Mouse (Mus musculus): ENCODE results near the gene Tfap2d.

Tfap2d gene

DNA sequence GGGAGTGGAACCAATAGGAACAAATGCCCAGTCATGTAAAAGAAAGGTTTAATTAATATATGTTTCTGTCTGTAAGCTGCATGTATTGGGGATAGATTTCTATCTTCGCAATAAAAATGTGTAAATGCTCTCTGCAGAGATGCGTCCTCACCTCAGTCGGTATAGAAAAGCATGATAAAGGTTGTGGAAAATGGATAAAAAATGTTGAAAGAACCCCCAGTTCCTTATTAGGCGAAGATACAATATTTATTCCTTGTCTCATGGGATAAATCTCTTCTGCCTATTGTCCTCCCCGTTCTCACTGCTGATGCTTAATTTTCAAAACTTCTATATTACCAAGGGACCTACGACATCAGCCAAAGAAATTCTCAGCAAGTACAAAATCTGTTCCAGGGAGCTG lies at the start of gene Tfap2d:
Tfap2d (plus strand) TSS at position 392 of the 400 bp plus-strand sequence.
- DNase-seq: no peak

DNA sequence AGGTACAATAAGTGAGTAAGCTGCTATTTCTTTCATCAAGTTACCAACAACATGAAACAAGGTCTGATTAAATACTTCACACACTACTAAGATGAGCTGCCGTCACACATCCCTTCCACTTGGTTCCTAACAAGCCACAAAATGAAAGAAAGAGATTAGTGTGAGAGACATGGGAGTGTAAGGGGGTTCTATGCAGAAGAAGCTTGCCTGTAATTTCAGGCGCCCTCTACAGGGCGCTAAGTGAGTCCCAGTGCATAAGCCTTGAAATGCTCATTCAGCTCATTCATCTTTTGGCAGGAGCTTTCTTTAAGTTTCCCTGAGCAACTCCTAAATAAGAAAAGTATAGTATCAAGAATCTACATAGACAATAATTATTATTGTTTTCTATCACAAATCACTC lies 46.5 kb upstream of the Tfap2d start:
- DNase-seq: no peak

DNA sequence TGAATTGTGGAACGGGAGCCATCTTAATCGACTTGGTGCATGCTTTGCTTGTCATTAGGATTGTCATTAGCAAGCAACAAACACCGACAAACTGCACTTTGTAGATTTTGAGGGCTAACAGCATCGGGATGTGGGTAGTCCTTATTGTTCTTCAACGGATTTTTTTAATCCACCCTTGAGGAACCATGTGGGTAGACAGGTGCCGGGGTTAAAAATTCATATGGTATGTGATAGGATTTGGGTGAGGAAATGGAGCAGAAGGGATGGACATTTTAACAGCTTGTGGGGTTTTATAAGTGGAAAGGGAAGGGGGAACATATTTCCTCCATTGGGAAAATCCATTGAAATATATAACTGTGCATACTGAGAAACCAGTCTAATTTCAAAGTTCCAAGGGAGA lies 46.0 kb upstream of the Tfap2d start:
- no peak for DNase-seq

DNA sequence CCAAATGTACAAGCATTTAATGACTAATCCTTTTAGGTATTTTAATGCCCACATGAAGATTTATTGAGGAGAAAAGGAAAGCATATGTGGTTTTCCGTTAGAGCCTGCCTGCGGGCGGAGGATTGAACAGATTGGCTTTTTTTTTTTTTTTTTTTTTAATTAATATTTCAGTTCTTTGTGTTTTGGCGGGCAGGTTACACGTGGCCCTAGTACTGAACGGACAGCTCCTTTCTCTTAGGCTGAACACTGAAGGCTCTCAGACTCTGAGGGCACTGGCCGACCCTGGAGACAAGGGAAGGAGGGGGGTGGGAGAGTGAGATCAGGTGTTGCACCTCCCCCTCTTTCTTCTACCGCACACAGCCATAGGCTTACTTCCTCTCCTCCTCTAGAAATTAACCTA lies 14.7 kb upstream of the Tfap2d start:
- DNase-seq: no peak

DNA sequence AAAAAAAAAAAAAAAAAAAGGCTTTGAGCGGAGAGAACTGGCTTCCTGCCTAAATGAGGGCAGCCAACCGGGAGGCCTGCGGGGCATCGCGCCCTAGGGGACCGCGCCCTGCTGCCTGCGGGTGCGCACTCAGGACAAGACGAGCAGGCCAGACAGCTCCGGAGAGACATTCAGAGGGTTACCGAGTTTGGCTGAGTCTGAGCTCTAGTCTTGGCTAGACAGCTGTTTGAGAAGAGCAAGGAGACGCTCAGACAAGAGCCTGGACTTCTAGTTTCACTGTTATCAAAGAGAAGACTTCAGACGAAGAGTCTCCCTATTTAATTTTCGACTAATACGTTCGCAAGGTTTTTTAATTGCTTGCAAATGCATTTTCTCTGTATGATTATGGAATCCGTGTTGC lies 5.9 kb upstream of the Tfap2d start:
- DNase-seq: no peak

DNA sequence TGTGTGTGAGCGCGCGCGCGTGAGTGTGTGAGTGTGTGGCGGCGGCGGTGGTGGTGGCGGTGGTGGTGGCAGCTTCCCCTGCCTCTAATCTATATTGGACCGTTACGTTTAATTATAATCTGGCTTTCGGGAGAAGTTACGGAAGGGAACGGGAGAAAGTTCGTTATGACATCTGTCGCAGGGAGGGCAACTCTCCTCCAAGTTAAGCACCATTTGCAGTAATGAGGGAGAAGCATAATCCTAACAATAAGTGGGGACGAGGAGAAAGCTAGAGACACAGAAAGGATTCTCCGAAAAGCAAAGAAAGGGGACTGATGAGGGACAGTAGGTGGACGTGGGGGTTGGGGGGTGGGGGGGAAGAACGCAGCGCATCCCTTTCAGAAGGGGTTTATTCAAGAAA lies 494 bp downstream of the Tfap2d start:
- DNase-seq: no peak

DNA sequence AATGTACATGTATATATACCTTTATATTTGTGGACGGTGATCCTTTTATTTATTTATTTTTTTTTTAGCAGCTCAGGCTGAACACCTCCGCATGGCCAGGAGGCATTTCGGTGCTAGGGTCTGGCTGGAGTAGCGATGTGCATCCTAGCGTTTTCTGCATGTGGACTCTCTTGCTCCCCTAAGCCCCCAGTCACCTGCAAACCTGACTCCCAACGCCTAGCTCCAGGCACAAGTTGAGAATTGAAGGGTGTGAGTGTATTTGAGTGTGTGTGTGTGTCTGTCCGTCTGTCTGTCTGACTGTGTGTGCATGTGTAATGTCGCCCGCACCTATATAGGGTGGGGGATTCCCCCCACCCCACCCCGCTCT lies 937 bp downstream of the Tfap2d start:
- DNase-seq: no peak

DNA sequence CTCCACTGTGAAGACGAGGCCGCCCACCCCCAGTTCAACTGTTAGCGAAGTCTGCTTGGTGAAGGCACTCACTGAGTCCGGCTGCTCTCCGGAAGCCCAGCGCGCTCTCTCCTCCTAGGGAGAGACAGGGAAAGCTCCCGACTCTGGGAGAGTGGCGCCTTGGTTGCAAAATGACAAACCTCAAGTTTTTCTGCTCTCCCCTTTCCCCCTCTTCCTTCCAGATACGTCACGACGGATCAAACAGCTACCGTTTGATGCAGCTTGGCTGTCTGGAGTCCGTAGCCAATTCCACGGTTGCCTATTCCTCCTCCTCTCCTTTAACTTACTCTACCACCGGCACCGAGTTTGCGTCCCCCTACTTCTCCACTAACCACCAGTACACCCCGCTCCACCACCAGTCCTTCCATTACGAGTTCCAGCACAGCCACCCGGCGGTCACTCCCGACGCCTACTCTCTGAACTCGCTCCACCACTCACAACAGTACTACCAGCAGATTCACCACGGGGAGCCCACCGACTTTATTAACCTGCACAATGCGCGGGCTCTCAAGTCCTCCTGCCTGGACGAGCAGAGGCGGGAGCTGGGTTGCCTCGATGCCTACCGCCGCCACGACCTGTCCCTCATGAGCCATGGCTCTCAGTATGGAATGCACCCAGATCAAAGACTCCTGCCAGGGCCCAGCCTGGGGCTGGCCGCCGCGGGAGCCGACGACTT lies 1.5 kb downstream of the Tfap2d start:
- no peak for DNase-seq

DNA sequence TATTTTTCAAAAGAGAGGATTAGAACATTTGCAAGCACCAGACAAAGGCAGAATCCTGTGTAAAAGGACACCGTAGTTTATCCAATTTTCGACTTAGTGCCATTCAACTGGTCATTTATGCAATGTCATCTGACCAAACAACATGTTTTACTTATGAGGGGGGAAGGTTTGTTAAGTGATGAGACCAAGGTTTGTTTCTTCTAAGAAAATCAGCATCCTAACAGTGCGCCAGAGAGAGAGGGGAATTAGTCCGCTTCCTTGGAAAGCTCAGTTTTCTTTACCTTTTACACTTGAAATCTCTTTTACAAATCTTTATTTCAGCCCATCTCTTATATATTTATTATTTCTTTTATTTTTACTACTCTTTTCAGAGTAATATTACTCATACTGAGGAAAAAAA lies 3.6 kb downstream of the Tfap2d start:
- no peak for DNase-seq

DNA sequence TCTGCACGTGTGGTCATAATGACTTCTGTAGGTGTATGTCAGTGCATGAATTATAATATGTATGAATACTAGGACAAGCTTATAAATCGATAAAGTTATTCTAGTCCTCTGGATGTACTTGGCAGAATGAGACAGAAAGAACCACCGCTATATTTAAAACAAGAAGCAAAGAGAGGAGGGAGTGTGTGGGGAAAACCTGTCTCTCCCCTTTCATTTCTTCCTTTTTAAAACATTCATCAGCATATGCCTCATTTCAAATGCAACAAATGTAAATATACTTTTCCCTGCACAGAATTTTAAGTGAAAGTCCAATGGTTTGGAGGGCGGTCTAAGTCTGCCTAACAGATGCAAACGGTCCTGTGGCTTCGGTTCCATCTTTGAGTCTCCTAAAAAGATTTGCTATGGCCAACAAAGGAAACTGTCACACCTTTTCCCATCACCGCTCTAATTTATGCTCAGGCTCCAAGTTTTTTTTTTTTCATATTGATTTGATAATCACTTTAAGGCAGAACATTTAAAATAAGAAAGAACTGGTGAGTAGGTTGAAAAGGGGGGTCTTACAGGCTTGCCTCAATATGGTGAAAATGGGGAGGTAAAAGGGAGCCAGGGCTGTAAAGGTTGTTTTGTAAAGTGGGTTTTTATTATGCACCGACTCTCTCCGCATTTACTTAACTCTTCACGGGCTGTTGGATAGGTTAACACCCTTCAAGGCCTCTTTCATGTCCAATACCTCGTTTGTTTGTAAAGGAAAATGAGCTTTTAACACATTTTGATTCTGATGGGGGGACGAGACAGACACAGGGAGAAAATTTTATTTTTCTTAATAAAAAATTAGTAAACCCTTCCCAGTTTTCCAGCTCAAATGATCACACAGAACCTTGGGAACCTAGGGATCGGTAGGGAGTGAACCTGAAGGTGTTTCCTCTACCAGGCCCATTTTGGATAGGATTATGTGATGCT lies 4.3 kb downstream of the Tfap2d start:
- no peak for DNase-seq

DNA sequence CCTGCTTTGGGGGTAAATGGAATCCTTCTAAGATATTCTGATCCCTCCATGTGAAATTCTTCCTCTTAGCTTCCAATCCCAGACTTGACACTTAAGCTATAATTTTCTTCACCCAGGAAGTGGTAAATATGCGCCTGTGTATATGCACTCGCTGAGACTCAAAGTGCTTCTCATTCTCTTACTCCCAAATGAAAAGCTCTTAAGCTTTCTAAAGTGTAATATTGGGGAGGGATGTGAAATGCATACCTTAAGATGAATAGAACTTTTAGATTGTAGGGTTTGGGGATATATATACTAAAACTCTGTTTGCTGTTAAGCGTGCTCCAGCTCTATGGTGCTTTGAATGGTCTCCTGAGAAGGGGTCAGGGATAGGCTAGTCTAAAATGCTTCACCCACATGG lies 5.0 kb downstream of the Tfap2d start:
- DNase-seq: no peak

DNA sequence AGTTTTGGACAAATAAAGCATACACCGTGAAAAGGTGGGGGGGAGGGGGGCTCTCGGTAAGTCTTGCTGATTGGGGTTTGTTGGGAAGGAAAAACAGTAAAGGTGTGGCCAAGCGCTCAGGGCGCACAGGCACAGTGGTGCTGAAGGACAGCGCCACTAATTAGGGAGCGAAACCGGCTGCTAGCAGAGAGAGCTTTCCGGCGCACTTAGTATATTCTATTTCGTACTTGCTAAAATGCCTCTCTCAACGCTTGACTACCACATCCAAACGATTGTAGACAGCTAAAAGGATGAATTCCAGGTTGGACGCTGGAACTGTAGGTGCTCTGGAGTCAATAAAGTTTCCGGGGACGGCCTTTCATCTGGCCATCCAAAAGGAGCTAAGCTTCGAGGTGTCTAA lies 6.9 kb downstream of the Tfap2d start:
- DNase-seq: peak; percentile 18

DNA sequence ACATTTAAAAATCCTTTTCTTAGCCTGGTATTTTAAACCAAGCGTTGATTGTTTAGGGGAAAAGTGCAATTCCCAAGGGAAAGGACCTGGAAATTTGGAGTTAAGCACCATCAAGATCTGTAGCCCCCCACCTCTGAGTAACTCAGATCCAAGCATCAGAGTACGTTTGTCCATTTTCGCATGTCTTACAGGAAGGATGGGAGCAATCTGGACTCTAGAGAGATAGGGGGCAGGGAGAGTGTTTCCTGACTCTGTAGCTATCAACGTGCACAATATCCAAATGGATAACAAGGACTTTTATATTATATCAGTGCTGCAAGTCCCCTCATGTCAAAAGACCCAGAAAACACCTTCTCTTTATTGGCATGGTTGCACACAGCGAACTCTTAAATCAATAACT lies 7.4 kb downstream of the Tfap2d start:
- DNase-seq: no peak

DNA sequence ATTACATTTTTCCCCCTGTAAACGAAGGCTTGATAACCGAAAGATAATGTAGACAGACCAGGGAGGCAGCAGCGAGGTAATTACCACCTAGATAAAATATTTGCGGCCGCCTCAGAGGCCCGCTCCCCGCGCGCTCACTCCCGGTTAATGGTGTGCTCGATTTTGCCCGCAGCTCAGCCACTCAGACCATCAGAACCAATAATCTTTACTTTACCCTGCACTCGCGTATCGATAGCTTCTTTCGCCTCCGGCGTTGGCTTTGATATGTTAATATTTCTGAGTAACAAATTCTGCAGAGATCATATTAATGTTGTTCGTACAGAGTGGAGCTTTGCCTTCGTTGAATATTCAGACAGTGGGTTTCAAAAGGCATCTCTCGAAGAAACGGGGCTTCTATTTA lies 8.2 kb downstream of the Tfap2d start:
- no peak for DNase-seq

DNA sequence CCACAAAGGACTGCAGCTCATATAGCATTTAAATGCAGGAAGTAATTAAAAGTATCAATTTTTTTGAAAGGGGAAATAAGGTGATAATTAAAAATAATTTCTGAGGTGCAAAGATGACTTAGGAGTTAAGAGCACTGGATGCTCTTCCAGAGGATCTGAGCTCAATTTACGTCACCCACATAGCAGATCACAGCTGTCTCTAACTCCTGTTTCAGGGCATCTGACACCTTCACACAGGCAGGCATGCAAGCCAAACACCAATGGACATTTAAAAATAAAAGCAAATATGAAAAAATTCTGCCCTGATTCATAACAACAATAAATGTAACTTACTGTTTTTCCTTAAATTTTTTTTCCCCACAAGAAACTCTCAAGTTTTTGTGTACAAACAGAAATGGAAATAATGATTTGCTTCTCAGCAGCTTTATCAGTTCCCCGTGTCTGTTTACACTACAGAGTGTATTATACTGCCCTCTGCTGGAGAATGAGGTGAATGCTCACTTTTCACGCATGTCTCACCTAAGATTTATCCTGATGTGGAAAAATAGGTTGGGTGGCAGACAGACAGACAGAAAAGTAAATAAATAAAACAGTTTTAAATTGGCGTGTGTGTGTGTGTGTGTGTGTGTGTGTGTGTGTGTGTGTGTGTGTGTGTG lies 76.0 kb downstream of the Tfap2d start:
- DNase-seq: peak; percentile 14

DNA sequence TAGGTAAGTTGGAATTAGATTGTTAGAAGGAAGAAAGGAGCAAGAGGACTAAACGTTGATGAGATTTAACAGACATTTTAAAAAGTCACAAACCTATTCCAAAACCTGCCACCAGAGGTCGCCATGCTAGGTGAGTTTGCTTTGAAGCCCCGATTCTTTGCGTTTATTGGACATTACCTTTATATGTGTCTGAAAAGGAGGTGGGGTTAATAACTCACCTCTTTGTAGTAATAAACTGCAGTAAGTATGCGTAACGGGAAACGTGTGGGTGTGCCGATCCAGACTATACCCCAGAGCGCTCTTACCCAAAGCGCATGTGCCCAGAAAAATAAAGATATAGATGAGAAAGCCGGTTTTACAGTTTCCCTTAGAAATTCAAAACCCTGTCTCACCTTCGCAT lies 102.8 kb downstream of the Tfap2d start:
- DNase-seq: peak; percentile 63

DNA sequence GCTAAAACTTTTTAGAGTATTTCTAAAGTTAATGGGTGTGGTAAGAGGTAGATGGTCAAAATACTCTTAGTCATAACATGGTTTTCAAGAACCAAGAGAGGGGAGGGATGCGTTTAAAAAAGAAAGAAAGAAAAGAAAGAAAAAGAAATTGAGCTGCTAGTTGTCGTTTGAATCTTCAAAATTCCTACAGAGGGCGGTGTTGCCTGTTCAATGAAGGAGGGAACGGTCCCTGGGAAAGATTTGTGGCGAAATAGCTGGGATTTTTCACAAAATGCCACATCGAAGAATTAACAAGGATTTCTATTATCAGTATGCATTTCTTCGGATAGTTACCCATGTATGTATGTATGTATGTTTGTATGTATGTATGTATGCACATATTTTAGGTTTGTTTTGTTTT lies 103.4 kb downstream of the Tfap2d start:
- DNase-seq: no peak

DNA sequence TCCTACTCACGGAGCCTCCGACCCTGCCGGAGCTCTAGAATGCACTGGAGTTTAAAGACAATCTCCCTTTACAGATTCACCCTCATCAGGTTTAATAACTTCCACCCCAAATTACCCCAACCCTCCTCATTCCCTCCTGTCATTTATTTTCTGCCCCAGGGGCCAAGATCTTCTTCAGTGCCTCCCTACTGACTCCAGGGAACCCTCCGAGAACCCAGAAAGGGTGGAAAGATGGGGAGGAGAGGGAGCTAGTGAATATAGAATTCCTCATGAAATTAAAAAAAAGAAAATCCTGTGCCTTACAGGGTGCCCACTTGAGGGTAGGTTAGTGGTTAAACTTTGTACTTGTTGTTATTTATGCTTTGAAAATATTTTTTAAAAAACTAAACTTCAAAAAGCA lies 104.8 kb downstream of the Tfap2d start:
- no peak for DNase-seq

DNA sequence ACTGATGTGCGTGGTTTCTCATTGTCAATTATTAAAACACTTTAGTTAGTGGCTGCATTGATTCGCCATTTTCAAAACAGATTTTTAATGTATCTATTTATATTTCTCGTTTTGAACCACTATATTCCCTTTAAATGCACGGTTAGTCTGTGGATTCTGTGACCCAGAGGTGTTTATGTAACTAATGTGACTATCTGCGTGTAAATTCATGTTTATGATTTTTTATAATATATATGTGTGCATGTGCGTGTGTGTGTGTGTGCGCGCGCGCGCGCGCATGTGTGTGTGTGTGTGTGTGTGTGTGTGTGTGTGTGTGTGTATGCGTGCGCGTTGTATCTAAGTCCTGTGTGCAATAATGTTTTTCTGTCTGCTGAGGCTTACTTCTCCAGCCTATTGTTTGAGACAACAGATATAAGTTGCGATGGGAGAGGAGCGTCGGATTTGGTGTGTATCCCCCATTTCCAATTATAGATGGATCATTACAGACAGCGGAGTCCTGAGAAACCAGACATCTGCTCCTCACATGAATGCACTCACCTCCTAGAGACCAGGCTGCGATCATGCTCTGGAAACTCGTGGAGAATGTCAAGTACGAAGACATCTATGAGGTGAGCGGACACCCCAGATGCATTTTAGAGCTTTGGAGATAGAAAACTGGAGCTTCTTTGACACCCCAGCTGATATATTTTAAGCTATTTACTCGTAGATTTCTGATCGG lies 106.0 kb downstream of the Tfap2d start, which contains the start of gene Tfap2b:
Tfap2b (plus strand) TSS at position 274 of the 718 bp plus-strand sequence.
- no peak for DNase-seq

DNA sequence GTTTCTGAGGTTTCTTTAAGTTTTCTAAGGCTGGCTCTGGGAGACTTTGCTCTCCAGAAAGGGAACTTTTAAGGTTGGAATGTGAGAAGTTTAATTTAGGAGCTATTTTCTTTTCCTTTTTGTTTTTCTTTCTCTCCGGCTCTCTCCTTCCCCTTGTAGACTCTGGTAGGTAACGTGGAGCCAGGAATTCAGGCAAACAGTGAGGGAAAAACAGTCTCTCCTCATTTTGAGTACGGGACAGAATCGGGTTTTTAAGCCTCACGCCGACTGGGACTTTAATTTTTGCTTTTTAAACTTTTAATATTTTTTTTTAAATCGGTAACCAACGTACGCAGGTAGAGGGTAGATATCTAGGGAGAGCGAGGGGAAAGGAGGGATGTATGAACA lies 106.5 kb downstream of the Tfap2d start:
- no peak for DNase-seq

DNA sequence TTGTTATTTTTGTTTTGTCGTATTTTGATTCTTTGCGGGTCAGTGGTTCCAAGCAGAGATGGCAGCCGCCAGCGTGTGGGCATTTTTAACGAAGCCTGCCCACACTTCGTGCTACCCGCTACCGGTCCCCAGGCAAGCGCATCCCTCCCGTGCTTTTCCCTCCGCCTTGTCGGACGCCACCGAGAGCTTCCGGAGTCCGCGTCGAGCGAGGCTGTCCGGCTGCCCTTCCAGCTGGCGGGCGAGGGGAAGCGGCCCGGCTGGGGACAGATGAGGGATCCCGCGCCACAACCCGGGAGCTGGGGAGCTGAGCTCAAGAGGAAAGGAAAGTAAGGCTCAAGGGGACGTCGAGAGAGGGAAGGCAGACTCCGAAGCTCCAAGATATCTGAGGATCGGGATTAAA lies 107.0 kb downstream of the Tfap2d start:
- no peak for DNase-seq

DNA sequence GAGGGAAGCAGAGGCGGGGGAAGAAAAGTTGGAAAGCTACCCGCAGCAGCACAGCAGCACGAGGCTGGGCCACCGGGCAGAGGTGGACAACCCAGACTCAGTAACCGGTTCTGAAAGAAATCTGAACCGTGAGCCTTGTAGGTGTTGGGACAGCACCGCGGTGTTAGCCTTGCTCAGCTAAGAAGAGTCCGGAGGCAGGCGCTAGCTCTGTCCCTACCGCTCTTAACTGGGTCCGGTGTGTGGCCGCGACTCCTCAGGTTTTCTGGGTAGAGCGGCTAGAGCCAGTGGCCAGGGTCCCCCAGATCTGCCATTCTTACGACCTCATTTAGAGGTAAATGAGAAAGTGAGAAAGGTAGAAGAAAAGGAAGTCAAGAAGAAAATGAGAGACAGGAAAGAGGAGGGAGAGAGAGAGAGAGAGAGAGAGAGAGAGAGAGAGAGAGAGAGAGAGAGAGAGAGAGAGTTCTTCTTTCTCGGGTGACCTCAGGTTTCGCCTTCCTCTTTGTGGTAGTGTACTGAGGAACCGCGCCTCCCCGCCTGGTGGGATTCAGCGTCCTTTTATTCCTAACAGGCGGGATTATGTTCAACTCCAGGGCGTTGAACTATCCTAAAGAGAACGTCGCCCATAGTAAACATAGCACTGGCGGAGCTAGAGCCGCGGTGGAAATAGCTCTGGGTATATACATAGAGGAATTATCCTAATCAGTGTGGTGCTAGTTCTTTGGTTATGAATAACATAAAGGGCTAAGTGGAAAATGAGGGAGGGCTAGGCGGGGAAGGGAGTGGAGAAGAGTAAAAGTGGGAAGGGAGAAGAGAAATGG lies 107.6 kb downstream of the Tfap2d start:
- no peak for DNase-seq
